Mouse (Mus musculus) gastrocnemius, adult 2 months (tissue): ENCODE measurements around the gene Rasal2. TPM values are rescaled to one million over a fixed set of nuclear protein-coding genes. Genes with fewer than 3 reads are reported as not detected.

ENCODE experiments used
- DNase-seq: peaks from one replicate; pipeline ENCODE4 v3.0.0; 2022
- H3K27ac ChIP-seq: fragments of 200-600 bp; 2 replicates; pipeline ENCODE4 v1.8.1; 2022; ENCODE audit warnings: mild to moderate bottlenecking
- H3K4me3 ChIP-seq: fragments of 200-600 bp; 2 replicates; pipeline ENCODE4 v1.8.1; 2022; ENCODE audit warnings: mild to moderate bottlenecking, moderate library complexity
- CTCF ChIP-seq: fragments of 200-600 bp; IDR thresholded peaks from 2 replicates; pipeline ENCODE4 v1.8.1; 2022; ENCODE audit warnings: antibody characterized with exemption, mild to moderate bottlenecking, moderate library complexity
- intact Hi-C: fragments of 180-260 bp; cut with DNase I; formaldehyde crosslinking; loops from one replicate; pipeline ENCODE4 v1.15.1; 2025
- total RNA-seq, 2 experiments: library from RNA; stranded (reverse); gene quantifications; 2 replicates each; pipeline ENCODE4 v1.2.3; 2021

The Rasal2 gene
- total RNA-seq, 2 experiments from 2014 or later: 6.4 to 7.4 TPM

DNA sequence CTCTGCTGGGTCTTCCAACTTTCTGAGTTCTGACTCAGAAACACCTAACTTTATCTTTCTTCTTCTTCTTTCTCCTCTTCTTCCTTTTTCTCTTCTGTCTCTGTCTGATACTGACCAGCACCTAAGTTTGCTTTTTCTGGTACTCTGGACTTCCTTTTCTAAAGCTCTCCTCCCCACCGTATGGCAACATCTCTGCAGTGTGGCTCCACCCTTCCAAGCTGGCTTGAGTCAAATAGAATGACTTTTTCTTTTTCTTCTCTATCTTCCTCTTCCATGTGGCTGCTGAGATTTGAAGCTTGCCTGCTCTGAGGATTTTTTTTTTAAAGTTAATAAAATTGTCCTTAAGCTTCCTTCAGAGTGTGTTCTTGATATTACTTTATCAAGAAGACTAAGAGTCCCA, 115.3 kb downstream of the Rasal2 start:
- Histone ChIP-seq H3K27ac (no peak overlapping the region), H3K4me3 (no peak overlapping the region)
- intact Hi-C loops: loop anchor here (5.0 to 10.0 kb wide), 2 partner anchors 150 to 238 kb away; no protein-coding TSS in a partner anchor
- TF ChIP-seq CTCF: no peak
- no peak for DNase-seq

DNA sequence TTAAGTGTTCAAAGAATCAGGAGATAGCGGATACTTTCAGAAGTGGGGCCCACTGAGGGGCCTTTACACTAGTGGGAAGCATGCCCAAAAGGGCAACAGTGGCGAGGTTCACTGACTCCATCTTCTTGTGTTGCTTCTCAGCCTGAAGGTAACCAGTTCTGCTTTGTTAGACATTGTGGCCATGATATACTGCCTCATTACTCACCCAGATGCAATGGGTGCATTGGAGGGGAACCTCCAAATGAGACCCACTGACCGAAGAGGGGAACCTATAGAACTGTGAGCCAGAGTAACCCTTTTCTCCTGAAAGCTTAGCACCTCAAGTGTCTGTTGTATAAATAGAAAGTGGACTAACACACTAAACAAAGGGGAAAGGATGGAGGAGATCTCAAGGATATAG, 116.5 kb downstream of the Rasal2 start:
- Histone ChIP-seq H3K4me3 (no peak overlapping the region), H3K27ac (no peak overlapping the region)
- DNase-seq: no peak
- no peak for TF ChIP-seq CTCF
- intact Hi-C loops: loop anchor here (5.0 to 10.0 kb wide), 2 partner anchors 151 to 239 kb away; no protein-coding TSS in a partner anchor

DNA sequence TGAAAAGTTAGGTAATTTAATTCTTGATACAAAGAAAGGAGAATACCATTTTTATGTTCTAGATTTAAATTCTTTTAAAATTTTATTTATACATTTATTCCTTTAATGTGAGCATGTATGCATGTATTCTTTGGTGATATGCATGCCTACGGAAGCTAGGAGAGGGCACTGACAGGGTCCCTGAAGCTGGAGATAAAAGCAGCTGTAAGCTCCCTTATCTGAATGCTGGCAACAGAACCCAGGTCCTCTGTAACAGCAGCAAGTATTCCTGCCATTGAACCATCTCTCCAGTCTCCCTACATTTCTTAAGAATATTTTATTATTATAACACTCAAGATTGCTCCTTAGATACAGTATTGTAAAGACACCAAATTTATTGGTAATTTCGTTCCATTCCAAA, 122.2 kb downstream of the Rasal2 start:
- no peak for TF ChIP-seq CTCF
- intact Hi-C loops: loop anchor here (10.0 kb wide), 1 partner anchor 245 kb away; no protein-coding TSS in a partner anchor
- H3K4me3 ChIP-seq: no peak overlapping the region

DNA sequence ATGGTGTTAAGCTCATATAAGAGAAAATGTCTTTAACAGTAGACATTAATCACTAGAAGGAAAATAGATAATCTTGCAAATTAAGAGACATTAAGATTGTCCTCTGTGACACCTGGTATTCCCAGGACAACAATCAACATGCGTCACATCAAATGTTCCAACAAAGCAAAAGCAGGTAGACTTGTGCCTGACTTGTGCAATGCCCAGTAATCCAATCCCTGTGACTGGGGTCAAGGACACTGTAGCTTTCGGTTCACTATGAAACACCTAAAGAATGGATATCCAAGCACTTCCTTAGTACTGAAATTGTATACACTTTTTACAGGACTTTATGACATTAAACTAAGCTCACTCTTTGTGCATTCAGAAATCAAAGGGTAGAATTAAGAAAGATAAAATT, 123.1 kb downstream of the Rasal2 start:
- DNase-seq: no peak
- Histone ChIP-seq H3K27ac (no peak overlapping the region), H3K4me3 (no peak overlapping the region)
- TF ChIP-seq CTCF: no peak
- intact Hi-C loops: loop anchor here (10.0 kb wide), 1 partner anchor 374 kb away; no protein-coding TSS in a partner anchor

More for the DNA sequence above, 122.2 kb downstream of the Rasal2 start:
- DNase-seq: no peak
- no peak overlapping the region for H3K27ac ChIP-seq

DNA sequence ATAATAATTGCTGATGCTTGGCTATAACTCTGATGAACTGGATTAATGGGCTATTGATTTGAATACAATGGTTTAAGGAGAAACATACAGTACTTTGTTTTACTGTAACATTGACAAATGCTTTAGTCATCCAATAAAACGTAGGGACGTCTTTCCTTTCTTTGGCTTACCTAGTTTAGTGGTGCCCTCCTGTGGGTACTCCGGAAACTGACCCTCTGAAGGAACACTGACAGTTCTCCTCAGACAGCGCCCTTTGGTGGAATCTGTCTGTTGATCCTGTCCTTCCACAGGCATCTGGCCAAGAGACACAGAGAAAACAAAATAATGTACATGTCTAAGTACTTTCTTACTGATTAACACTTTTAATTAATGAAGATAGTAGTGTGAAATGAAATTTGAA, 125.8 kb downstream of the Rasal2 start:
- Histone ChIP-seq H3K4me3 (no peak overlapping the region), H3K27ac (no peak overlapping the region)
- intact Hi-C loops: loop anchor here (10.0 kb wide), 1 partner anchor 372 kb away; no protein-coding TSS in a partner anchor
- TF ChIP-seq CTCF: peak; percentile 56
- DNase-seq: peak; percentile 25

DNA sequence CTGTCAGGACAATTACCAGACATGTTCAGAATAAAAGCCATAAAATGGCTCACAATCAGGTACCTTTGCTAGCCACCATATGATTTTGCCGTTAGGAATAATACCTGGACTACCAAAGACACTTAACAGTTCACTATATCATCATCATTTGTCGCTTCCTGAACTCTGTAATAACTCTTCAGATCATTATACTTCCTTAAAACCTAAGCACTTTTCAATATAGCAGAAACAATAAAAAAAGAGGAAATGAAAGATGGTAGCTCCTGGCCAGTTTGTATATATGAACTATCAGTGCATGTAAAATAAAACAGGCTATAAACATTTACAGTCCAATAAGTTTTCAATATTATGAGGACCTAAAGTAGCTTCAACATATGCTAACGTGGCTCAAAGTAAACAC, 127.0 kb downstream of the Rasal2 start:
- no peak overlapping the region for H3K4me3 ChIP-seq
- intact Hi-C loops: loop anchor here (10.0 kb wide), 1 partner anchor 371 kb away; no protein-coding TSS in a partner anchor
- H3K27ac ChIP-seq: no peak overlapping the region
- DNase-seq: no peak
- TF ChIP-seq CTCF: no peak

DNA sequence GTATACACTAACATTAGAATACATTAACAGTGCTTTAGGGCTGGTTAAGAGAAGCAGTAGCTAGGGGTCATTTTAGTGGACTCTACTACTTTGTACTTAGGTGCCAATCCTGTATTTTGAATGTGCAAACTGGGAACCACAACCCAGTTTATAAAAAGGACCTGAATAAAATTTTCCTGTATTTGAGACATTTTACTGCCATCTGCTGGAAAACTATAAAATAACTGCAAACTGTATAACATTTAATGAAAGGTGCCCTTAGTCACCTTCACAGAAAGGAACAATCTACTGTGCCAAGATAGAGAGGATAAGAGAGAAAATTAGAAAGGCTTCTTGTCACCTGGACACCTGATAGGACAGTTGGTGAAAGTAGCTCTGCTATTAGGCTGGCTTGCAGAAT, 131.6 kb downstream of the Rasal2 start:
- intact Hi-C loops: loop anchor here (10.0 kb wide), 1 partner anchor 366 kb away; no protein-coding TSS in a partner anchor
- DNase-seq: no peak
- peak; percentile 40; the same call in 1 of the 2 replicates for TF ChIP-seq CTCF

DNA sequence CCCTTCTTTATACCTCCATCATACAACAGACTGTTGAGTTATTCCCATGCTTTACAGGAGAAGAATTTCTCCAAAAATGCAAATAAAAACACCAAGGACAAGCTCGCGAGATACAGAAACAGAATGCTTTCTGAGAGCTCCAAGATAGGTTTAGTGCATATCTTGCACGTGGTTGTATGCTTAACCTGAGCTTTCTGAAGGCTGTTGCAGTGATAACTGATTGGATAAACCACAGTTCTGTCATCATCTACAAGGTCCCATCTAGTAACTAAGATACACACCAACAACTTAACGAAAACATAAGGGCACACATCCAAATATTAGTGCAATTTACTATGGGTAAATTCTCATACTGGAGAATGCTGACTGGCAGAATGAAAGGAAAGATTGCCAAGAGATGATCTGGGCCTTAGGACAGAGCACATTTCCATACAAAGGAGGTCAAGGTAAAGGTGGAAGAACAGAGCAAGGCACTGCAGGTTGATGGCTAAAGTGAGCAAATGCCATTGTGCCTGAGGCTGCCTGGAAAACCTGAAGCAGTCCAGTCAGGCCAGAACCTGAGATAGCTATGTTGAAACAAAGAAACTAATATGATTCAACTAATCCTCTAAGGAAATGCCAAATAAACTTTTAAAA, 136.6 kb downstream of the Rasal2 start:
- DNase-seq: no peak
- no peak for TF ChIP-seq CTCF
- H3K27ac ChIP-seq: no peak overlapping the region
- intact Hi-C loops: loop anchor here (10.0 kb wide), 1 partner anchor 121 kb away; no protein-coding TSS in a partner anchor
- no peak overlapping the region for H3K4me3 ChIP-seq

More for the DNA sequence above, 131.6 kb downstream of the Rasal2 start:
- Histone ChIP-seq H3K27ac (no peak overlapping the region), H3K4me3 (no peak overlapping the region)

DNA sequence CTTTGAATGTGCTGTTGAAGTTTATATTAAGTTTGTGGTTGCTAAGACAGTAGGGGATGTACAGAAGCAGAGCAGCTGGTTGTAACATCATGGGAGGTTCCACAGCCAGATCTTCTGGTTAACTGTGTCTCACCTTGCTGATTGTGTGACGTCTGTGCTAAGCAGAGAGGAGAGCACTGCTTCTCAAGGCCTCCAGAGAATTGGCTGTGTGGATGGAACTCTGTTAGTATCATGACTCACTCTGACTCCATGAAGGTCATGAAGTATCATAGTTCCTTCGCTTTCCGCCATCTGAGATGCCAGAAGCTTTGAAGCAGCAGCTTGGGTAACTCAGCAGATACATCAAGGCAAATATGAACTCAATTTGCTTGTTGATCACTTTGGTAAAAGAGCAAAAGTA, 144.5 kb downstream of the Rasal2 start:
- TF ChIP-seq CTCF: no peak
- DNase-seq: no peak
- Histone ChIP-seq H3K27ac (no peak overlapping the region), H3K4me3 (no peak overlapping the region)
- intact Hi-C loops: no loop called here

DNA sequence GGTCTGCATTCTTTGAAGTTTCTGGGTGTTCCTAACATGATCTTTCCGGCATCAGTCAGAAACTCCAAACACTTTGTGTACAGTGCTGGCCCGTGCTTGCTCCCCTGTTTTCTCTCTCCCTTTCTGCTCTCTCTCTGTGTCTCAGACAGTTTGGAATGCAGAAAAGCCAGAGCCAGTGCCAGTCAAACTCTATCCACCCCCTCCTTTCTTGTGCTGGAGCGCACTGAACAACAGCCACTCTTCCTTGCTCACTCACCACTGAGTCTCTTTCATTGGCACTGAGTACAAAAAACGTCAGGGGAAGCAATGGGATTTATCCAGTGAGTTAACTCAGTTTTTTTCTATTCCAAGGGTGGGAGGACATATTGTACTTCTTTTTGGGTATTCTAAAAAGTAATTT, 155.8 kb downstream of the Rasal2 start:
- intact Hi-C loops: no loop called here
- peak overlapping the region; percentile 4 for H3K27ac ChIP-seq
- TF ChIP-seq CTCF: no peak
- peak; percentile 18 for DNase-seq
- peak overlapping the region; percentile 31 for H3K4me3 ChIP-seq

DNA sequence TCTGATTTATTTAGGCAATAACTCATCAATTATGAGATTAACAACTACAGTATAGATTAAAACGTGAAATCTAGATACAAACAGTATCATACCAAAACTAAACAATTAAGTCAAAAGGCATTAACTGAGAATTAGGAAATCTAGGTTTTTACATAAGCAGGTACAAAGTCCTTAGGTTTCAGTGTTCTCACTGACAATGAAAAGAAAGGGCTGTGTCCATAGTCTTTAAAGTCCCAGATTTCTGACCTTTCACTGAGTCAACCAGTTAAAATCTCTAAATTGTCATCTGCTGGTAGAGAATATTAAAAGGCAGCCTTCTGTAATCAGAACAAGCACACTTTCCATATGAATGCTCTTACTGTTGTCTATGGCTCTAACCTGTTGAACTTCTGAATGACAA, 156.6 kb downstream of the Rasal2 start:
- Histone ChIP-seq H3K4me3 (0 out of 2 replicates have a peak overlapping the region, but pooled peaks have one; percentile 31), H3K27ac (no peak overlapping the region; the same call in 1 of the 2 replicates)
- DNase-seq: no peak
- no peak for TF ChIP-seq CTCF
- intact Hi-C loops: no loop called here

DNA sequence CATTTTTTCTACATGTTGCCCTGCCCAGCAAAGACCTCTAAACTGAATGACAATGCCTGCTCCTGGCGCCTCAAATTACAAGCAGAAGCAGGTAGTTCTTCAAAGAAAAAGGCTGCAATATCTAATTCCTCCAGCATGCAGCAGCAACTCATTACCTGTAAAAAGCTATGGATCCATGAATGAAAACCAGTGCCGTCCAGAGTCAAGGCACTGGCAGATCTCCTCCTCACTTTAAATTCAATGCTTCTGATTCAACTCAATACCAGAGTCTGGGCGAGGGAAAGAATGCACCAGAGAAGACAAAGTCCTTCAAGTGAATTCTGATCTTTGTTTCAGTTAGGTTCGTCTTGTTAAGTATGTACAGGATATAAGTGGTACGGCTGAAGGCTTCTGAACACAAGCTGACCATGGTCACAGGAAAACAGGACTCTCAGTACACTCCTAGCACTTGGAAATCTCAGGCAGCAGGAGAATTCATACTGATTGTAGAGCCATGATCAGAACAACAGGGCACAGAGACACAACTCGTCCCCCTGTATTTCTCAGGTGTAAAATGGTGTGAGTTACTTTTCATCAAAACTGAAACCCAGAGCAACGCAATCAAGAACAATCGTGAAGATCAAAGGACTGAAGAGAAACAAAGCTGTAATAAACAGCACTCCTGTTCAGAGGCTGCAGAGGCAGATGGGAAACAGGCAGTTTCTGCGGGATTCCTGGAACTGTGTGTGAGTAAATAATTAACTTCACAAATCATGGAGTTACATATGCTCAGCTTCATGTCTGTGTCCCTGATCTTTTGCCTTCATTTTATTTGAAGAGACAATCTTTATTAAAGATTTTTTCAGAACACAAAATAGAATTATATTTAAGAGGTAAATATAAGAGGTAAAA, 158.6 kb downstream of the Rasal2 start:
- no peak for DNase-seq
- TF ChIP-seq CTCF: no peak
- intact Hi-C loops: no loop called here
- H3K27ac ChIP-seq: no peak overlapping the region
- H3K4me3 ChIP-seq: no peak overlapping the region

DNA sequence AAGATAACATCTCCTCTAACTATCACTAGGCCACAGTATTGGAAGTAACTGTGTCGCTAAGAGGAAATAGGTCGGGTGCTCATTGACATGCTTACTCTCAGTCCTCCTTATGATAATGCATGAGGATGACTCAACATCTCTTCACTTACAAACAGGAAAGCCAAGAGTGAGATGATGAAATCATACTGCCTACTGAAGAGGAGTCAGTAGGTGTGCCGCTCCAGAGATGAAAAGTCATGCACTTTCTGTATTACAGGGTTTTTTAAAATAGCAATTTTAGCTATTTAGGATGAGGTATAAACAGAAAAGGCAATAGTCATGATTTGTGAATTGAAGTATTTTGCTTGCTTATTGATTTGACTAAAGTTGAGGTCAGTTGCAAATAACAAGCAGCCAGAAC, 164.3 kb downstream of the Rasal2 start:
- intact Hi-C loops: no loop called here
- no peak for TF ChIP-seq CTCF

More for the DNA sequence above, 164.3 kb downstream of the Rasal2 start:
- H3K4me3 ChIP-seq: no peak overlapping the region
- no peak overlapping the region for H3K27ac ChIP-seq
- DNase-seq: no peak
